14 mouse cellular contexts compared by ENCODE assay signal in the genomic region with DNA sequence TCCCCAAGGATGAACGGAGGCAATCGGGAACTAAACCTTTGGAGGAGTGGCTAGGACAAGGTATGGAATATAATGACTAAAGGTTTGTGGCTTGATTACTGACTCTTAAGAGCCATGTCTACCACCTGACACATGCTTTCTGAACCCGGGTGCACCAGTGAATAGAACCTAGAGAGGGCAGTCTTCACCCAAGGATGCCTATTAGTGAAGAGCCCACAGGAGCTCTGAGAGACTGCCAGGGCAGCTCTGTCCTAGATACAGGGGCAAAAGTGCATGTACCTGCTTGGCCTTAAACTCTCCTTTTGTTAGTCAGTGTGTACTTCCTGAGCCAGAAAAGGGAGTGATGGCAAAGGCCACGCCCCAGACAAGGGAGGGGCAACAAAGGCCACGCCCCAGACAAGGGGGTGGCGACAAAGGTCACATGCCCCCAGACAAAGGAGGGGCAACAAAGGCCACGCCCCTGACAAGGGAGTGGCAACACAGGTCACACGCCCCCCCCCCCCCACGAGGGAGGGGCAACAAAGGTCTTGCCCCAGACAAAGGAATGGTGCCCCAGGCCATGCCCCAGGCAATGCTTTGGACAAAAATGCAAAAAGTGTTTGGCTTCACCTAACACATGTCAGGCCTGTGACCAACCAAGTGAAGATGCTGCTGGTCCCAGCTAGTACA.
A peak's percentile ranks its signal among the peaks of the same experiment; 100 is the strongest.
DNase-seq lines count a peak whose midpoint lies in the region; ATAC-seq and TF ChIP-seq lines count a peak whose summit lies in the region.
"Had no signal": no experiment of that assay in that cellular context is flagged by ENCODE, and none has a peak within 500 bp of the region (broad histone marks: within the 10 kb centered on the region; RNA-seq: fewer than 3 reads in every experiment).

No protein-coding gene starts in this region.

- H3K36me3 ChIP-seq in liver, embryonic 14.5 days (replicated peaks; ENCODE audit: control insufficient read depth, insufficient read depth, low read depth): no peaks in the 10 kb centered on the region
- H3K36me3 ChIP-seq in liver, embryonic 11.5 days (ENCODE audit: control insufficient read depth, insufficient read depth, low read length): no peaks in the 10 kb centered on the region
- H3K36me3 ChIP-seq in ES-E14 (ENCODE audit: control insufficient read depth, insufficient read depth, low read length, poor library complexity, severe bottlenecking): peaks cover under 1% of the 10 kb centered on the region; the same call in 1 of the 2 replicates
- no peaks in the 10 kb centered on the region for H3K36me3 ChIP-seq in intestine, embryonic 15.5 days
- H3K36me3 ChIP-seq: heart, embryonic 12.5 days; limb, embryonic 15.5 days had no signal

- 73% methylated on average over 9 of the region's 9 CpGs for WGBS in liver, embryonic 14.5 days (ENCODE audit: insufficient replicate concordance)
- 88% methylated on average over 9 of the region's 9 CpGs for WGBS in liver, embryonic 11.5 days
- WGBS in intestine, embryonic 15.5 days: 85% methylated on average over 9 of the region's 9 CpGs

- H3K9ac ChIP-seq in liver, embryonic 14.5 days (replicated peaks): no peak overlapping the region
- H3K9ac ChIP-seq in liver, embryonic 11.5 days (ENCODE audit: low read depth, low read length): no peak overlapping the region
- H3K9ac ChIP-seq in ES-E14 (ENCODE audit: insufficient read depth, low read depth, low read length, poor library complexity, severe bottlenecking): no peak overlapping the region
- H3K9ac ChIP-seq in intestine, embryonic 15.5 days: no peak overlapping the region
- H3K9ac ChIP-seq: heart, embryonic 12.5 days; limb, embryonic 15.5 days had no signal

- no peak for TF ChIP-seq EP300 in liver, embryonic 14.5 days (IDR thresholded peaks at IDR 0.05; ENCODE audit: low read depth)

- H3K4me1 ChIP-seq in liver, embryonic 14.5 days (replicated peaks; ENCODE audit: control insufficient read depth in 2 of 2, insufficient read depth in 2 of 2, low read length in 1 of 2): no peaks in the 10 kb centered on the region
- H3K4me1 ChIP-seq in liver, embryonic 11.5 days (replicated peaks; ENCODE audit: control insufficient read depth, insufficient read depth, low read length): no peaks in the 10 kb centered on the region
- H3K4me1 ChIP-seq in ES-E14 (ENCODE audit: control insufficient read depth in 2 of 2, insufficient read depth in 2 of 2, low read length in 2 of 2, poor library complexity in 1 of 2): peaks cover 0 to 7% of the 10 kb centered on the region in 2 experiments; a peak in 1 of 4 replicates
- no peaks in the 10 kb centered on the region for H3K4me1 ChIP-seq in intestine, embryonic 15.5 days (replicated peaks)
- H3K4me1 ChIP-seq: limb, embryonic 15.5 days; megakaryocyte, embryonic 14.5 days had no signal

- DNase-seq in CD4-positive, CD25-positive, alpha-beta regulatory T cell, adult 2 months (ENCODE audit: low read depth, low spot score): peak; percentile 13
- DNase-seq in liver, embryonic 14.5 days (ENCODE audit: low read depth in 3 of 3, low spot score in 3 of 3): no peak
- no peak for DNase-seq in liver, embryonic 11.5 days (ENCODE audit: low spot score)
- peak; percentile 87 for DNase-seq in ES-E14 (ENCODE audit: low read depth, low spot score)
- no peak for DNase-seq in kidney, adult 18-20 months
- DNase-seq: adrenal gland, postnatal 25 days; kidney, postnatal 36 days had no signal

- no peak overlapping the region for H3K4me3 ChIP-seq in liver, embryonic 14.5 days (ENCODE audit: insufficient read depth in 1 of 2, low read depth in 2 of 2, low read length in 2 of 2)
- no peak overlapping the region for H3K4me3 ChIP-seq in liver, embryonic 11.5 days (ENCODE audit: low read depth, low read length)
- H3K4me3 ChIP-seq in ES-E14 (ENCODE audit: insufficient read depth in 1 of 2, low read depth in 1 of 2, low read length in 2 of 2, poor library complexity in 1 of 2, severe bottlenecking in 1 of 2): no peak overlapping the region; a peak in 1 of 4 replicates
- no peak overlapping the region for H3K4me3 ChIP-seq in intestine, embryonic 15.5 days (replicated peaks)
- H3K4me3 ChIP-seq: heart, embryonic 12.5 days; limb, embryonic 15.5 days; megakaryocyte, embryonic 14.5 days had no signal

- no peak for ATAC-seq in CD4-positive, CD25-positive, alpha-beta regulatory T cell, adult 4 months
- no peak for ATAC-seq in liver, embryonic 14.5 days (ENCODE audit: insufficient read depth)
- no peak; the same call in 1 of the 2 replicates for ATAC-seq in liver, embryonic 11.5 days (replicated peaks; ENCODE audit: low FRiP score)
- peak; percentile 28; the same call in 1 of the 2 replicates for ATAC-seq in intestine, embryonic 15.5 days
- no peak for ATAC-seq in megakaryocyte, adult 5-6 weeks (ENCODE audit: poor library complexity, severe bottlenecking)
- ATAC-seq: forebrain, embryonic 14.5 days had no signal

- H3K9me3 ChIP-seq in liver, embryonic 14.5 days (ENCODE audit: control insufficient read depth, low read length): no peaks in the 10 kb centered on the region
- H3K9me3 ChIP-seq in liver, embryonic 11.5 days (ENCODE audit: control insufficient read depth, low read length): no peaks in the 10 kb centered on the region
- no peaks in the 10 kb centered on the region for H3K9me3 ChIP-seq in ES-E14 (ENCODE audit: control insufficient read depth, insufficient read depth, low read depth, low read length)
- no peaks in the 10 kb centered on the region for H3K9me3 ChIP-seq in intestine, embryonic 15.5 days
- H3K9me3 ChIP-seq: heart, embryonic 12.5 days; limb, embryonic 15.5 days had no signal

- 0 out of 2 replicates have a peak, but pooled peaks have one; percentile 7 for TF ChIP-seq CTCF in liver, embryonic 14.5 days (IDR thresholded peaks at IDR 0.05; ENCODE audit: low read depth)

- no peak overlapping the region for H3K4me2 ChIP-seq in liver, embryonic 14.5 days (ENCODE audit: low read depth)
- no peak overlapping the region for H3K4me2 ChIP-seq in liver, embryonic 11.5 days
- no peak overlapping the region for H3K4me2 ChIP-seq in intestine, embryonic 15.5 days (replicated peaks)
- H3K4me2 ChIP-seq: heart, embryonic 12.5 days; limb, embryonic 15.5 days had no signal

- in situ Hi-C loops in ES-E14 (cut with MboI; ENCODE audit: low sequenced_read_pairs in 2 of 2, unreplicated experiment in 2 of 2): no loop called here

- no peak overlapping the region for H3K27ac ChIP-seq in liver, embryonic 14.5 days
- no peak overlapping the region for H3K27ac ChIP-seq in liver, embryonic 11.5 days (ENCODE audit: low read depth, low read length)
- no peak overlapping the region for H3K27ac ChIP-seq in ES-E14 (ENCODE audit: insufficient read depth, low read depth, low read length, poor library complexity, severe bottlenecking)
- no peak overlapping the region for H3K27ac ChIP-seq in intestine, embryonic 15.5 days
- H3K27ac ChIP-seq: limb, embryonic 15.5 days had no signal

- no peaks in the 10 kb centered on the region for H3K27me3 ChIP-seq in liver, embryonic 14.5 days (ENCODE audit: control insufficient read depth, insufficient read depth, low read length)
- H3K27me3 ChIP-seq in liver, embryonic 11.5 days (replicated peaks; ENCODE audit: control insufficient read depth, insufficient read depth, low read length): no peaks in the 10 kb centered on the region
- no peaks in the 10 kb centered on the region for H3K27me3 ChIP-seq in intestine, embryonic 15.5 days (replicated peaks)
- H3K27me3 ChIP-seq: heart, embryonic 12.5 days; limb, embryonic 15.5 days; megakaryocyte, embryonic 14.5 days had no signal

TF ChIP-seq in ES-E14, 5 proteins besides CTCF, POLR2A, EP300 and RAD21:
- TF ChIP-seq CHD2 (IDR thresholded peaks at IDR 0.05; ENCODE audit: low read depth, low read length) (no peak), MAFK (IDR thresholded peaks at IDR 0.05; ENCODE audit: insufficient read depth, low read depth, low read length) (no peak), ZC3H11A (IDR thresholded peaks at IDR 0.05; ENCODE audit: borderline replicate concordance, low read depth, low read length) (peak; percentile 6; the same call in 1 of the 2 replicates), ZNF384 (IDR thresholded peaks at IDR 0.05; ENCODE audit: low read depth, low read length) (no peak)

Comparison
In these comparisons a context has a peak if more than half of its experiments do, and no peak if none do; other contexts are left out.
1. DNase-seq: peak in CD4-positive, CD25-positive, alpha-beta regulatory T cell, adult 2 months (single experiment) and ES-E14 (single experiment); none in liver, embryonic 14.5 days (0 of 3), liver, embryonic 11.5 days (single experiment) and kidney, adult 18-20 months (single experiment).